Mouse (Mus musculus): ENCODE data around the gene Fuz. TPM values are rescaled to one million over a fixed set of nuclear protein-coding genes. Genes with fewer than 3 reads are reported as not detected.

The Fuz gene
- 29.4 and 30.1 TPM in 2 replicates for polyA plus RNA-seq (2015; fragmentation: Nextera tagmentation; extraction: Ambion mirVana)

DNA sequence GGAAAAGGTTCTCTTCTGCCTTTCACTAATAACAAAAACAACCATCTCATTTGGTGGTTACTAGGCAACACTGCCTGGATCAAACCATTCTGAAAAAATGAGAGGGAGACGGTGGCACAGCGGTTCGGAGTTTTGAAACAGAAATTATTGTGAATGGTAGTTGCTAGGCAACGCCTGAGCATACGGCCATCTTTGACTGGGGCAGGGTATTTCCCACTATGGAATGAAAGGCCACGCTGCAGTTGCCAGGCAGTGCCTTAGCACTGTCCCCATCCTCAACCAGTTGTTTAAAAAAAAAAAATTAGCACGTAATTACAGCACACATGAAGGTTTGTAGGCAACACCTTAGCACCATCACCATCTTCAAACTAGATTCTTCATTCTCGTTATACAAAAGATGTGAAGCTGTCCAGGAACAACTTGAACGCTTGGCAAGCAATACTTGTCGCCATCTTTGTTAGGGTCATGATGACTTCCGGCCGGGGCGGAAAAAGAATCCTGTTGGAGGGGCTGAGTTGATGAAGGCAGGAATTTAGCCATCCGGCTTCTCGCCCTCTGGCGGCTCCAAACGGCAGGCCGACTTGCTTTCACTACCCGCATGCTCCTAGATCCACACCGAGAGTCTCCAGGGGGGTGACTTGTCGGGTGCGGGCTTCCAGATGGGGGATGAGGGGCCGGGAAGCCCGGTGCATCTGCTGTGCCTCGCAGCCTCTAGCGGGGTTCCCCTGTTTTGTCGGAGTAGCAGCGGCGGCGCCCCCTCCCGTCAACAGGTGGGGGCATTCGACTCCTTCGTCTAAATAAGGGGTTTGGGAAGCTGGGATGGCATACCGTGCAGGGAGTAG is at the start of gene Fuz:
Gene Fuz (plus strand): TSS at position 487 of the 842 bp plus-strand sequence.
- ATAC-seq (ENCODE audit: insufficient number of reproducible peaks, low FRiP score, low TSS enrichment, low read depth) = peak; percentile 61
- peak within 1 kb of the TSS; percentile 94 for H3K27ac ChIP-seq (replicated peaks)
- peak within 1 kb of the TSS; percentile 71 for H3K4me2 ChIP-seq (replicated peaks)
- H3K36me3 ChIP-seq = peaks cover 17% of the 10 kb centered on the region
- H3K9ac ChIP-seq = peak within 1 kb of the TSS; percentile 59
- WGBS = 1% methylated on average over 34 of the region's 34 CpGs
- H3K4me1 ChIP-seq = peaks cover 49% of the 10 kb centered on the region
- H3K9me3 ChIP-seq (replicated peaks) = no peaks in the 10 kb centered on the region
- H3K27me3 ChIP-seq = no peaks in the 10 kb centered on the region
- peak within 1 kb of the TSS; percentile 70 for H3K4me3 ChIP-seq (replicated peaks)

DNA sequence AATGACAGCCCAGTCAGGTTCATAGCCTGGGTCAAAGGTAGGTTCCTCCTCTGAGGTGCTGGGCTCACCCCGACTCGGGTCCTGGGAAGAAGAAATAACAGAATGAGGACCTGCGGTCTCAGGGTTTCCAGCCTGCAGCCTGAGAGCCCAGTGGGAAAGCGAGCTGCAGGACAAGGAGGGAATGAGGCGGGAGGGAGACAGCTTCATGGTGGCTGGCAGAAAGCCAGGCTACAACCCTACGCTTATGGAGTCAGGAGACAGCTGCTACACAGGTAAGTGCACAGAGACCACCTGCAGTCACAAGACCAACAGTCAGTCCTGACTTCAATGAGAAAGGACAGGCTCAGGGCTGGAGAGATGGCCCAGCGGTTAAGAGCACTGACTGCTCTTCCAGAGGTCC is 49.1 kb upstream of the Fuz start:
- H3K9ac ChIP-seq = no peak overlapping the region
- 91% methylated on average over 7 of the region's 7 CpGs for WGBS

DNA sequence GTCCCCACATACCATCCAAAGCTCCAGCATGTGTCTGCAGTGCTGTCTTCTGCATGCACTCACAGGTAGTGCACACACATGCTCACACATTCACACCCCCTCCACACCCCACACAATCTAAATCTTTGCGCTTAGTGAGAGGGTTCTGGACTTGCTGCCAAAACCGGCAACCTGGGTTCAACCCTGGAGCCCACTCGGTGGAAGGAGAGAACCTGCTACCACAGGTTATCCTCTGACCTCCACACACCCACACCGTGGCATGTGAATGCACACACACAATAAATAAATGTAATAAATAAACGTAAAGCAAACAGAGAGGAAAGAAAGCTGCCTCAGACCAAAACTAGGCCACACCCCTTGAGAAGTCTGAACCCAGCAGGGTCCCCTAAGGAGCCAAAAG is 48.1 kb upstream of the Fuz start:
- H3K4me1 ChIP-seq = peaks cover 28% of the 10 kb centered on the region
- H3K27me3 ChIP-seq = no peaks in the 10 kb centered on the region
- H3K4me3 ChIP-seq (replicated peaks) = peak overlapping the region; percentile 81
- no peaks in the 10 kb centered on the region for H3K9me3 ChIP-seq (replicated peaks)
- H3K9ac ChIP-seq = 0 out of 2 replicates have a peak overlapping the region, but pooled peaks have one; percentile 28
- 72% methylated on average over 5 of the region's 5 CpGs for WGBS
- ATAC-seq (ENCODE audit: insufficient number of reproducible peaks, low FRiP score, low TSS enrichment, low read depth) = no peak
- peaks cover 45% of the 10 kb centered on the region for H3K36me3 ChIP-seq
- peak overlapping the region; percentile 85 for H3K4me2 ChIP-seq (replicated peaks)
- H3K27ac ChIP-seq (replicated peaks) = peak overlapping the region; percentile 100; the same call in 1 of the 2 replicates

More for the DNA sequence above, 49.1 kb upstream of the Fuz start:
- ATAC-seq (ENCODE audit: insufficient number of reproducible peaks, low FRiP score, low TSS enrichment, low read depth) = no peak
- H3K4me3 ChIP-seq (replicated peaks) = no peak overlapping the region
- peaks cover 22% of the 10 kb centered on the region for H3K4me1 ChIP-seq
- H3K27me3 ChIP-seq = peaks cover 5% of the 10 kb centered on the region; the same call in 1 of the 2 replicates
- H3K36me3 ChIP-seq = peaks cover 52% of the 10 kb centered on the region
- H3K9me3 ChIP-seq (replicated peaks) = no peaks in the 10 kb centered on the region
- H3K4me2 ChIP-seq (replicated peaks) = no peak overlapping the region
- H3K27ac ChIP-seq (replicated peaks) = no peak overlapping the region

DNA sequence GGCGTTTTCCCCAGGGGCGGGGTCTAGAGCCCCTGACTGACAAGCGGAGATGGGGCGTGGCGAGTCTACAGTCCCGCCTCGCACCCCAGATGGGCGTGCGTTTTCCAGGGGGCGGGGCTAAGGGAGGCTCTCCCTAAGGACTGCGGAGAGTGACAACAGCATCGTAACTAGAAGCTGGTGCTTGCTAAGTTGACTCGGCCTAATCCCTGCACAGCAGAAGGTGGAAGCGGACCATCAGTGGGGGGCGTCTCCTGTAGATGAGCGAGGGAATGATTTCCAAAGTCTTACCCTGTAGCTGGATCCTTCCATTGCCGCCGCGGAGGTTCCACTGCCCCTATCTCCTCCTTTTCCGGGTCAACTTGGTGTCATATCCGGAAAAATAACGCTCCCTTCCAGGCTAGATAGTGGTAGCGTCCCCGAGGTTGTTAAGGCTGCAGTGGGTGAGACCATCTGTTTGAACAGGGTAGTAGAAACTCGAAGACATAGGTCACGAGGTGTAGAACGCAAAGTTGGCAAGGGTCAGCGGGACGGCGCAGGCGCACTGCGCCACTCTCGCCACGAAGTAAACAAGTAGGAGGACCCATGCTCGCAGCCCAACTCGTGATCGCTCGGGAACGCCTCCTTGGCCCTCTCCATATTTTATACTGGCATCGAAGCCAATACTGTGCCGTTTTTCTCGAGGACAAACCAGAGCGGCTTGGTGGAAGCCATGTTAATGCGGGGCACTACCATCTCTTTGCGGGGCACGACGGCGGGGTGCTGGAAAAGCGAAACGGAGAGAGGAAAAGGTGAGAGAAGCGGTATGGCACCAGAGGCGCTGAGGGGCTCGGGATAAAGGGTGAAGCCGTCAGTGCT is 47.1 kb upstream of the Fuz start, which contains the start of the genes Akt1s1 and Tbc1d17:
Gene Akt1s1 (plus strand): TSS at position 431 of the 855 bp plus-strand sequence.
Gene Tbc1d17 (minus strand): TSS at position 519 of the 855 bp plus-strand sequence.
- WGBS = under 1% methylated on average over 54 of the region's 54 CpGs
- H3K9me3 ChIP-seq (replicated peaks) = no peaks in the 10 kb centered on the region
- H3K4me1 ChIP-seq = peaks cover 38% of the 10 kb centered on the region
- peak within 1 kb of the TSS; percentile 80 for H3K9ac ChIP-seq
- peak within 1 kb of the TSS; percentile 85 for H3K4me2 ChIP-seq (replicated peaks)
- ATAC-seq (ENCODE audit: insufficient number of reproducible peaks, low FRiP score, low TSS enrichment, low read depth) = peak; percentile 90
- H3K27ac ChIP-seq (replicated peaks) = peak within 1 kb of the TSS; percentile 100
- peak within 1 kb of the TSS; percentile 81 for H3K4me3 ChIP-seq (replicated peaks)
- peaks cover 39% of the 10 kb centered on the region for H3K36me3 ChIP-seq
- no peaks in the 10 kb centered on the region for H3K27me3 ChIP-seq

DNA sequence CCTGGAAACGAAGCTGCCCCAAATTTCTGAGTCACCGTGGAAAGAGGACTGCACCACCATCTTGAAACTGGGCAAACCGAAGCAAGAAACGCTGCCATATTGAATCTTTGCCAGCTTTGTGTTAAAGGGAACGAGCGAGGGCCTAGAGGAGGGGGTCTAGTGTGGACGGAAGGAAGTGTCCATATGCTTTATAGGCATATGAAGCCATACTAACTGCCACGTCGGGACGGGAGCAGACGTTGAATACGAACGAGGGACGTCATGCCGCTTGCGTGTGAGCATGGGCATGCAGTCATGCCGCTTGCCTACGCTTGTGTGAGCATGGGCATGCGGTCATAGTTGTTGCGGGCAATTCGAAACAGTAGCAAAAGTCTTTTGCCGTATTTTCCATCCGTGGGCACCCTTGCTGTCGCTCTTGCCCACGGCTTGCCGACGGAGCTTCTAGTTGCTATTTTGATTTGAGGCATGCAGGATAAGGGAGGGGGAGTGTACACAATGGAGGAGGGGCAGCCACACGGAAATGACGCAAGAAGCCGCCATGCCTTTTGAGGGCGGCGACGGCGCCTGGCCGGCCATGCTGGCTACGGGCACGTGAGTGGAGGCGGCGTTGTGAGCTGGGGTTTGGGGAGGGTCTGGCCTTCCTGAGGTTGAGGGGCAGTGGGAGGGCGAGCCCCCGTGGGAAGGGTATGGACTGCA is 46.3 kb upstream of the Fuz start:
- H3K9me3 ChIP-seq (replicated peaks) = no peaks in the 10 kb centered on the region
- WGBS = under 1% methylated on average over 41 of the region's 41 CpGs

DNA sequence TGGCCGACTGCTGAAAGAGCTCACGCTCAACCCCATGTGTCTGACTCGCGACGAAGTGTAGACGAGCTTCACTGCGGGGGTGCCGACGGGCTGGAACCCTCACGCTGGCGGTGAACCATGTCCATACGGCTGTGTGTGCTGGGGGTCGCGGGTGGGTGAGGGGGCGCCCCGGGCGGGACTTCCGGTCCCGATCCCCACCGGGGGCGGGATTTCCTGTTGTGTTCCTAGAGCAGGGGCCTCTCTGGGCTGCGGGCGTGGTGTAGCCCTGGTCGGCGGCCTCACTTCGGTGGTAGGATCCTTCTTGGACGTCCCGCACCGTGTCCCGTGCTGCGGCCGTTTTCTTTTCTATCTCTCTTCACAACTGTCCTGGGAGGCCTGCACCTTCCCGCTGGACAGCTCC is 45.7 kb upstream of the Fuz start:
- H3K27me3 ChIP-seq = no peaks in the 10 kb centered on the region
- H3K36me3 ChIP-seq = peaks cover 25% of the 10 kb centered on the region
- H3K9ac ChIP-seq = peak overlapping the region; percentile 80
- ATAC-seq (ENCODE audit: insufficient number of reproducible peaks, low FRiP score, low TSS enrichment, low read depth) = peak; percentile 22
- WGBS = under 1% methylated on average over 33 of the region's 33 CpGs
- peak overlapping the region; percentile 81 for H3K4me3 ChIP-seq (replicated peaks)
- H3K27ac ChIP-seq (replicated peaks) = peak overlapping the region; percentile 100
- H3K9me3 ChIP-seq (replicated peaks) = no peaks in the 10 kb centered on the region
- peak overlapping the region; percentile 85 for H3K4me2 ChIP-seq (replicated peaks)
- peaks cover 51% of the 10 kb centered on the region for H3K4me1 ChIP-seq

More for the DNA sequence above, 46.3 kb upstream of the Fuz start:
- Histone ChIP-seq H3K27ac (replicated peaks) (peak overlapping the region; percentile 100), H3K36me3 (peaks cover 31% of the 10 kb centered on the region), H3K4me3 (replicated peaks) (peak overlapping the region; percentile 81), H3K9ac (peak overlapping the region; percentile 80), H3K27me3 (no peaks in the 10 kb centered on the region), H3K4me2 (replicated peaks) (peak overlapping the region; percentile 85), H3K4me1 (peaks cover 46% of the 10 kb centered on the region)
- ATAC-seq (ENCODE audit: insufficient number of reproducible peaks, low FRiP score, low TSS enrichment, low read depth) = peak; percentile 77

DNA sequence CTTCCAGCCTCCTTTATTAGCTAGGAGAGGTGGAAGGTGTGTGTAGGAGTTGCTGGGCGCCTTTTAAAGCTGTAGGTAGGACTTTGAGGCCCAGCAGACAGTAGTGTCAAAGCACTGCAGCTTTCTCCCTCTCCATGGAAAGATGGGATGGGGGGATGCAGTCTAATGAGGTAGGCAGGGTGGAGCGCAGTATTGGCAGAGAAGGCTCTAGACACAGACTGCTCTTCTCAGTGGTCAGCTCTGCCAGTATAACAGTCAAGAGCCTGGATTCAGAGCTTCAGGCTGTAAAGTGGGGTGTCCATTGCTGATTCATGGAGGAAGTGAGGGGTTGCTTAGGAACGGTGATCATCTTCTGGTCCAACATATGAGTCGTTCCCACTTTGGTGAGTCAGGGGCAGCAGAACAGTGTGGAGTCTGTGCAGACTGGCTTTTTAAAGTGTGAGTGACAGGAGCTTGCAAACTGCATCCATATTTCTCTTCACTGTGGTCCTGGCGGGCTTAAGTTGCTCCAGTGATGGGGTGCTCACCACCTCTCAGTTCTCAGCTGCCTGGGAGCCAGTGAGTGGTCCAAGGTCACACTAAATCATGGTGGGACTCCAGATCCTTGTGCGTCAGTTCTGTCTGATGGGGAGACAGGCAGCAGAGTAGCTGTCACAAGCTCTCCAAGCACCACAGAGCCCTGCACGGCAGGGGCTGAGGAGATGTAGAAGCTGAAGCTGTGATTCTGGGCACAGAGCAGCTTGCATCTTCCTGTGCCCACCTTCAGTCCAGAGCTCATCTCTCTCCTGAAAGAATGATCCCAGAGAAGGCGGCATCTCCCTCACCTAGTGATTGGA is 44.9 kb upstream of the Fuz start:
- H3K4me1 ChIP-seq = peaks cover 60% of the 10 kb centered on the region
- H3K4me3 ChIP-seq (replicated peaks) = peak overlapping the region; percentile 81
- H3K4me2 ChIP-seq (replicated peaks) = peak overlapping the region; percentile 85
- ATAC-seq (ENCODE audit: insufficient number of reproducible peaks, low FRiP score, low TSS enrichment, low read depth) = no peak
- WGBS = 77% methylated on average over 8 of the region's 8 CpGs
- peaks cover 17% of the 10 kb centered on the region for H3K36me3 ChIP-seq
- H3K9ac ChIP-seq = peak overlapping the region; percentile 80
- H3K27me3 ChIP-seq = no peaks in the 10 kb centered on the region
- H3K27ac ChIP-seq (replicated peaks) = peak overlapping the region; percentile 100; the same call in 1 of the 2 replicates
- no peaks in the 10 kb centered on the region for H3K9me3 ChIP-seq (replicated peaks)

DNA sequence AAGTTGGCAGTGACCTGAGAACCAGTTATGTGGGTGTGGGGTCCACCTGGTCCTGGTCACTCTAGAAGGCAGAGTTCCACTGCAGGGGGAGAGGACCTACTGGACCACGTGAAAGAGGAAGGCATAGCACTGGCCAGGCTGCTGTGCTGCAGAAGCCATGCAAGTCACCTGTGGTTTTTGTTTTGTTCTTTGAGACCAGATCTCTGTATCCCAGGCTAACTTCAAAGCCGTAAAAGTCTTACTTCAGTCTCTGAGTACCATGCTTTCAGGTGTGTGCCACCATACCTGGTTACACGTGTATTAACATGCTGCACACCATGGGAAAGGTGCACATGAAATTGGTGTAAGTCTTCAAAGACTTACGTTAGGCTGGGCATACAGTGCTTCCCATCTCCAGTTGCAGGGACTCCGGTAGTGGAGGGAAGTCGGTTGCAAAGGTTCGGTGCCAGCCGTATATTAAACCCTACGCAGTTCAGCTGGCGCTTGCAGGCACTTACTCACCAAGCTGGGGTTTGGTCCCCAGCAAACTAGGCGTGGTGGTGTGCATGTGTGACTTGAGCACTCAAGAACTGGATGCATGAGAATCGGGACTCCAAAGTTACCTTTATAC is 44.1 kb upstream of the Fuz start:
- Histone ChIP-seq H3K9ac (no peak overlapping the region), H3K27me3 (no peaks in the 10 kb centered on the region), H3K27ac (replicated peaks) (no peak overlapping the region), H3K4me3 (replicated peaks) (peak overlapping the region; percentile 81; the same call in 1 of the 2 replicates), H3K4me2 (replicated peaks) (peak overlapping the region; percentile 85; the same call in 1 of the 2 replicates), H3K36me3 (peaks cover 10% of the 10 kb centered on the region), H3K9me3 (replicated peaks) (no peaks in the 10 kb centered on the region), H3K4me1 (peaks cover 67% of the 10 kb centered on the region)
- 89% methylated on average over 12 of the region's 12 CpGs for WGBS
- ATAC-seq (ENCODE audit: insufficient number of reproducible peaks, low FRiP score, low TSS enrichment, low read depth) = no peak

DNA sequence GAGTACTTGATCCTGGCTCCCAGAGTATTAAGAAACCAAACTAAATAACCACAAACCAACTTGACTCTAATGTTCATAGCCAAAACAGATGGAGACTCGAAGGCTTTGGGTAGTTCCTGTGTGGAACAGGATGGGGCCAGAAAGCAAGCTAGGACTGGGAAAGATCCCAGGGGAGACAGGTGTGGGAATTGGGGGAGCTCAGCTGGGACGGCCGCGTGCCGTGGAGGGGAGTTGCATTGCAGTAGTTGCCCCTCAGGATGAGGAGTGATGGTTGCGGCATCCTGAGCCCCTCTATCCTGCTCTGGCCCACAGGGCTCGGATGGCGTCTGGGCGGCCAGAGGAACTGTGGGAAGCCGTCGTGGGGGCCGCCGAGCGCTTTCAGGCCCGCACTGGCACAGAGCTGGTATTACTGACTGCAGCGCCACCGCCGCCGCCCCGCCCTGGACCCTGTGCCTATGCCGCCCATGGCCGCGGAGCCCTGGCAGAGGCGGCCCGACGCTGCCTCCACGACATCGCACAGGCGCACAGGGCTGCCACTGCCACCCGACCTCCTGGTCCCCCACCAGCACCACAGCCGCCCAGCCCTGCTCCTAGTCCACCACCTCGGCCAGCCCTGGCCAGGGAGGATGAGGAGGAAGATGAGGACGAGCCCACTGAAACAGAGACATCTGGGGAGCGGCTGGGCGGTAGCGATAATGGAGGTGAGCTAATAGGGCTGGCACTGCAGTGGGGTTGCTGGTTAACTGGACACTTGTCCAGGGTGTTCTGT is 43.4 kb upstream of the Fuz start:
- no peak overlapping the region for H3K4me2 ChIP-seq (replicated peaks)
- ATAC-seq (ENCODE audit: insufficient number of reproducible peaks, low FRiP score, low TSS enrichment, low read depth) = no peak
- no peaks in the 10 kb centered on the region for H3K9me3 ChIP-seq (replicated peaks)
- H3K27ac ChIP-seq (replicated peaks) = no peak overlapping the region
- H3K4me3 ChIP-seq (replicated peaks) = no peak overlapping the region
- H3K9ac ChIP-seq = no peak overlapping the region
- peaks cover 6% of the 10 kb centered on the region; the same call in 1 of the 2 replicates for H3K36me3 ChIP-seq
- H3K4me1 ChIP-seq = peaks cover 69% of the 10 kb centered on the region
- 88% methylated on average over 36 of the region's 36 CpGs for WGBS
- H3K27me3 ChIP-seq = no peaks in the 10 kb centered on the region

All from embryonic facial prominence, embryonic 15.5 days (tissue).